Mouse (Mus musculus): Measurements from ENCODE around the gene Casp9.

Casp9 gene

GRCm38 (mm10) chr4:141781201-141781985 is 12.0 kb upstream of the Casp9 start:
- no peak for DNase-seq (ENCODE audit: low spot score in 2 of 2)

- DNase-seq (ENCODE audit: low spot score in 2 of 2): no peak
These were observed 8.6 kb upstream of the Casp9 start for GRCm38 (mm10) chr4:141784835-141785234.

DNA sequence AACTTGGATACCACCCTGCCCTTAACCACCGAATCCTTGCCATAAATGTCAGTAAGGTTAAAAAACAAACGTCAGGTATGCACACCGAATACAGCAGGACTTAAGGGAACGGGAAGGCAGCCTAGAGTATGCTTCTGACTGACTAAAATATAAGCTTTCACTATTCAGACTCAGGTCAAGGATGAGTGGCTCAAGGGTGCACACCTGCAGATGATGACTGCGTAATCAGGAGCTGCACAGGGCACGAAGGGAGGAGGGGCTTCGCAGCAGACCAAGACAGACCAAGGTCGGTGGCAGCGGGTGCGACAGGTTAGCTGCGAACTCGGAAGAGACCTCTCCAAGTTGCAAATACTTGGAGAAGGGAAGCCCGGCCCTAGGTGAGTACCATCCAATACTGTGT is 7.3 kb upstream of the Casp9 start:
- no peak for DNase-seq (ENCODE audit: low spot score in 2 of 2)

- DNase-seq (ENCODE audit: low spot score in 2 of 2): no peak
These were observed 6.4 kb upstream of the Casp9 start for GRCm38 (mm10) chr4:141787046-141787445.

GRCm38 (mm10) chr4:141787462-141787861 is 6.0 kb upstream of the Casp9 start:
- DNase-seq (ENCODE audit: low spot score in 2 of 2): no peak

DNA sequence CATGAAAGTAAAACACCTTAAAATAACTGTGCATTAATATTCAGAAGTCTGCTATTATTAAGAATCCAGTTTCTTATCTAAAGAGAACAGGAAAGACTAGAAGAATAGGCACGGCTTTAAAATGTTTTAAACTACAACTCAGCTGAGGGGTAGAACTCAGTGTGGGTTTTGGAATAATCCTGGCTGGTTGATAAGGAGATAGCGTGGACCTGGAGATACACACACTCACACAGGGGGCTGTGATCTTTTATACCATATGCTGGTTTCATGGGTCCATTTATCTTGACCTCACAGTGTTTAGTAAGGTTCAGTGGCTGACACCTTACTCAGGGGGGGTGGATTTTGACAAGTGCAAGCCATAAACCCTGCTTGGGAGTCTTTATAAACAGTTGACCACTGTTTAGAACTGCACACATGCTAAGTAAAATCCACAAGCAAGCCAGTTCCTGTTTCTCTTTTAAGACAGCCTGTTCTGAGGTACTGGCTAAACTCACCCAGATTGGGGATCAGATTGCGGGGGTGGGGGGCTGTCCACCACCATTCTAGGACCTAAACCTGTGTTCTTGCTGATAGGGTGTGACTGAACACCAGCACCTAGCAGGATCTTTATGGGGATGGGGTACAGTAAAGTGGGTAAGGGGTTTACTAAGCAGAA is 3.7 kb upstream of the Casp9 start:
- DNase-seq (ENCODE audit: low spot score in 2 of 2): no peak

GRCm38 (mm10) chr4:141790524-141790990 is 2.9 kb upstream of the Casp9 start, which contains the start of gene Dnajc16:
TSS of gene Dnajc16 (minus strand) at chr4:141790931.
- DNase-seq (ENCODE audit: low spot score in 2 of 2): peak; percentile 97

DNA sequence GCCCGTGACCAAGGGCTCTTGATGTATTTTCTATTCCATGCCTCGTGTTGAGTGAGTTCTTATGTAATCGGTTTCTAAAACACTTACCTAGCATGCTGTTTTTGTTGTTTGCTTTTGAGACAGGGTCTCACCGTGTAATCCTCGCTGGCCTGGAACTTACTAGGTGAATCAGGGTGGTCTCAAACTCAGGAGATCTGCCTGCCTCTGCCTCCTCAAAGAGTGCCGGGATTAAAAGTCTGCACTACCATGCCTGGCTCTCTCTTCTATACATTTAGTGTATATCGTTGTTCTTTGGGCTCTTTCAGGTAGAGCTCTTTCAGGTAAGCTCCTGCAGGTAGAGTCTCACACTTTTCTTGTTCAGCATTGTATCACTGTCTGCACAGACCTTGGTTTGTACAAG is 1.9 kb upstream of the Casp9 start:
- no peak for DNase-seq (ENCODE audit: low spot score in 2 of 2)

- no peak for DNase-seq (ENCODE audit: low spot score in 2 of 2)
These were observed 1.5 kb upstream of the Casp9 start for GRCm38 (mm10) chr4:141791951-141792350.

- DNase-seq (ENCODE audit: low spot score in 2 of 2): no peak
These were observed 694 bp upstream of the Casp9 start for GRCm38 (mm10) chr4:141792554-141793281.

GRCm38 (mm10) chr4:141794152-141794535 is 732 bp downstream of the Casp9 start:
- peak; percentile 26 to 29 for DNase-seq (ENCODE audit: low spot score in 2 of 2)

DNA sequence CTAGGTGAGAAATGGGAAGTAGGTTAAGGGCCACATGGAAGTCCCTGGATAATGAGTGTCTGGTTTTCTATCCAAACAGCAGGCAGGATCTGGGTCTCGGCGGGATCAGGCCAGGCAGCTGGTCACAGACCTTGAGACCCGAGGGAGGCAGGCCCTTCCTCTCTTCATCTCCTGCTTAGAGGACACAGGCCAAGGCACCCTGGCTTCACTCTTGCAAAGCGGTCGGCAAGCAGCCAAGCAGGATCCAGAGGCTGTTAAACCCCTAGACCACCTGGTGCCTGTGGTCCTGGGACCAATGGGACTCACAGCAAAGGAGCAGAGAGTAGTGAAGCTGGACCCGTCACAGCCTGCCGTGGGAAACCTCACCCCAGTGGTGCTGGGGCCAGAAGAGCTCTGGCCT is 2.9 kb downstream of the Casp9 start:
- no peak for DNase-seq (ENCODE audit: low spot score in 2 of 2)

GRCm38 (mm10) chr4:141796954-141797353 is 3.5 kb downstream of the Casp9 start:
- DNase-seq (ENCODE audit: low spot score in 2 of 2): no peak

DNA sequence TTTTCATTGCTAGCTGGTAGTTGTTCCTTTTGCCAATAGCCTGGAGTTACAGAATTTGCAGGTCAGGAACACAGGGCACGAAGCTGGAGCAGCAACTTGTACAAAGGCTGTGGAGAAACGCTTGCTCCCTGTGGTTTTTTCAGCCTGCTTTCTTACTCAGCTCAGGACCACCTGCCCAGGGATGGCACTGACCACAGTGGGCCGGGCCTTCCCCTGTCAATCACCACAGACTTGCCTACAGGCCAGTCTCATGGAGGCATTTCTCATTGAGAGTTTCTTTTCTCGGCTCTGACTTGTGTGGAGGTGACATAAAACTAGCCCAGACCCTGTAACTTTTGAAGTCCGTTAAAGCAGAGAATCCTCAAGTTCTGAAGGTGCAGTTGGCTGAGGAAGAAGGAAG is 4.1 kb downstream of the Casp9 start:
- DNase-seq (ENCODE audit: low spot score in 2 of 2): no peak

- DNase-seq (ENCODE audit: low spot score in 2 of 2): peak; percentile 51 to 56
These were observed 10.7 kb downstream of the Casp9 start for GRCm38 (mm10) chr4:141804105-141804504.

DNA sequence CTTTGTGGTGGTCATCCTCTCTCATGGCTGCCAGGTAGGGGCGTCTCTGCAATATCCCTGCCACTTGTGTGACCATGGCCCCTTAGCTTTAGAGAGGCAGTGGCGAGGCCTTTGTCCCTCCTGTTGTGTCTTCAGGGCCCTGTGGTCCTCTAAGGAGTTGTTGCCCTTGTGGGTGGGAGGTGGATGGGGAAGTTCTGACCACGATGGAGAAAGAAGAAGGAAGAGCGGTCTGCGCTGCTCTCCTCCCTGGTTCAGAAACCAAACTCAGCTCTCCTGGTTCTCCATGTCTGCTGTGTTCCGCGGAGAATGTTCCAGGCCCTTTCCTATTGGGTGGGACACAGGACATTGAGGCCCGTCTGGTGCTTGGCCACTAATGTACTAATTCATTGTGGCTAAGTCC is 12.5 kb downstream of the Casp9 start:
- no peak for DNase-seq (ENCODE audit: low spot score in 2 of 2)

DNA sequence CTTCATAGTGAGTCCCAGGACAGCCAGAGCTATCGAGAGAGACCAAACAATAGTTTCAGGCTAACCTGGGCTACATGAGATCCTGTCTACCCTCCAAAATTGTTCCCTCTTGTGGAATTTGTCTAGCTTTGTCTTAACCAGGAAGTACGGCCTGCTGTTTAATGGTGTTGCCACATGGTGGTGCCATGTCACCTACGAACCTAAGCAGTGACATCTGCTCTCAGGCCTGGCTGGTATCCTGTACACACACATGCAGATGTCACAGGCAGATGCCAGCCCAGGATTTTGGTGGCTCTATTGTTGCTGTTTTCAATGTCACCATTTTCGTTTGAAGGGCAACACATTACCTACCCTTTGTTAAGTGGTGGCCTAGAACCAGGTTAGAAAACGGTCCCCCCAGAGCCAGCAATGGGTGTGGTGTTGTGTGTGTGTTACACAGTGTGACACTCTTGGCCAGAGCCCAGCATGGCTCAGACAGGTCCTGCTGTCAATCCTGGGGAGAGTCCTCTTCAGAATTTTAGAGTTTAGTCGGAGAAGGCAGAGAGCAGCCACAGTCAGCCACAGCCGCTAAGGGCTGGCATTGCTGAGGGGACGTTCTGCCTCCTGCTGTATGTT is 16.5 kb downstream of the Casp9 start:
- DNase-seq (ENCODE audit: low spot score in 2 of 2): no peak

DNA sequence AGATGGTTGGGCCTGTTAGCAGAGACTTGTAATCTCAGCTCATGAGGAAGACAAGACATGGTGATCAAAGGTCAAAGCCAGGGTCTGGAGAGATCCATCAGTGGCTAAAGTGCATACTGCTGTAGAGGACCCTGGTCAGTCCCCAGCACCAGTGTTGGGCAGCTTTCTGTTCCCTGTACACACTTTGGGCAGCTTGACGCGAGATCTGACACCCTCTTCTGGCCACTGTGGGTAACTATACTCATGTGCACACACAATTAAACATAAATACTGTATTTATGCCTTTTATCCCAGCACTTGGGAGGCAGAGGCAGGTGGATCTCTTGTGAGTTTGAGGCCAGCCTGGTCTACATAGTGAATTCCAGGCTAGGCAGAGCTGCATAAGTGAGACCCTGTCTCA is 17.6 kb downstream of the Casp9 start:
- DNase-seq (ENCODE audit: low spot score in 2 of 2): no peak

DNA sequence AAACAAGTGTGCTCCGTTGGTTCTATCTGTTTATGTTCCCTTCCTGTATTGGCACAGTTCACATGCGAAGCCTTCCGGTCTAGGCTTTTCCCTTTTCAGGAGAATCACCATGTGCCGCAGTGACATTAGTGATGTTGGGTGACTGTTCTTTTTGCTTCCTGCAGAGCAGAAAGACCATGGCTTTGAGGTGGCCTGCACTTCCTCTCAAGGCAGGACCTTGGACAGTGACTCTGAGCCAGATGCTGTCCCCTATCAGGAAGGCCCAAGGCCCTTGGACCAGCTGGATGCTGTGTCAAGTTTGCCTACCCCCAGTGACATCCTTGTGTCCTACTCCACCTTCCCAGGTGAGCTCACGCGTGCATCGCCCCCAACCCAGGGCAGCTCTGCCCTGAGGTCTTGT is 18.0 kb downstream of the Casp9 start:
- DNase-seq (ENCODE audit: low spot score in 2 of 2): no peak

DNA sequence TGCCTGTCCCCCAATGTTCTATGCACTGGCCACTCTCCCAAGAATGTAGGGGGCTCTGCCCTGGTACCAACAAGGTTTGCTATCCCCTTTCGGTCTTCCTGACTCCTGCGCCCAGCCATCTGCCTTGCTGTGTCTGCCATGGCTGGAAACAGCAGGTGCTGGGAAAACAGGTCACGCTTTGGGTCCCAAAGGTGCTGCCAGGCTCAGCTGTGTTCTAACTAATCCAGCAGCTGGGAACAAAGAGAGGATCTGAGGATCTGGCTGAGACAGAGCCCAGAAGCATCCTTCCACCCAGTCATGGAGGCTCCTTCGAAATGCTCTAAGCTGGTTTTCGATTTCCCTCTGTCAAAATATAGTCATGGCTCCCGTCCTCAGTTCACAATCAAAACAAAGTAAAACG is 22.9 kb downstream of the Casp9 start:
- no peak for DNase-seq (ENCODE audit: low spot score in 2 of 2)

GRCm38 (mm10) chr4:141816776-141817655 is 23.6 kb downstream of the Casp9 start:
- no peak for DNase-seq (ENCODE audit: low spot score in 2 of 2)
